Mouse (Mus musculus) liver, adult 2 months (tissue): ENCODE results near the gene Tns4. TPM values are rescaled to one million over a fixed set of nuclear protein-coding genes. Genes with fewer than 3 reads are reported as not detected.

Experiments
- DNase-seq: peaks from one replicate; pipeline ENCODE4 v3.0.0-alpha.2; 2011; ENCODE audit warnings: low read depth, low spot score; ENCODE audit errors: extremely low read depth
- H3K27ac ChIP-seq: fragments of 200-500 bp; replicated peaks from 2 replicates; pipeline ENCODE4 v1.5.1; 2012; ENCODE audit warnings: low read depth, mild to moderate bottlenecking, control low read depth, inconsistent platforms, low read length; ENCODE audit not compliant: insufficient read depth
- H3K27me3 ChIP-seq: fragments of 200-500 bp; 2 replicates; pipeline ENCODE4 v1.6.1; 2012; ENCODE audit warnings: mild to moderate bottlenecking, moderate library complexity, low read length, inconsistent platforms; ENCODE audit not compliant: control insufficient read depth, insufficient read depth
- H3K36me3 ChIP-seq: fragments of 200-500 bp; 2 replicates; pipeline ENCODE4 v1.6.1; 2012; ENCODE audit warnings: low read length, inconsistent platforms; ENCODE audit not compliant: control insufficient read depth, insufficient read depth
- H3K4me1 ChIP-seq: fragments of 200-500 bp; 2 replicates; pipeline ENCODE4 v1.6.1; 2011; ENCODE audit warnings: low read length; ENCODE audit not compliant: control insufficient read depth, insufficient read depth
- H3K4me3 ChIP-seq: fragments of 200-500 bp; 2 replicates; pipeline ENCODE4 v1.5.1; 2011; ENCODE audit warnings: low read depth, mild to moderate bottlenecking, control low read depth, low read length, moderate library complexity; ENCODE audit not compliant: insufficient read depth
- H3K79me2 ChIP-seq: fragments of 200-500 bp; 2 replicates; pipeline ENCODE4 v1.6.1; 2012; ENCODE audit warnings: inconsistent platforms, mild to moderate bottlenecking, low read length, moderate library complexity; ENCODE audit not compliant: control insufficient read depth, insufficient read depth
- H3K9ac ChIP-seq: fragments of 200-500 bp; 2 replicates; pipeline ENCODE4 v1.6.1; 2012; ENCODE audit warnings: low read depth, mild to moderate bottlenecking, control low read depth, inconsistent platforms, low read length
- CTCF ChIP-seq: fragments of 200-500 bp; IDR thresholded peaks from 2 replicates; pipeline ENCODE4 v1.5.1; 2011; ENCODE audit warnings: low read depth, low read length, control low read depth
- POLR2A ChIP-seq: fragments of 200-500 bp; IDR thresholded peaks from 2 replicates; pipeline ENCODE4 v1.6.1; 2011; ENCODE audit warnings: low read length, control low read depth; ENCODE audit not compliant: insufficient read depth; ENCODE audit errors: extremely low read depth
- WGBS: fragments of 180-500 bp; shearing (Covaris S2); methylation state at CpG from one replicate; pipeline ENCODE4 v1.1.7; 2018; 5-methylcytosine and 5-hydroxymethylcytosine counted together
- polyA plus RNA-seq: library from polyadenylated mRNA; depleted of rRNA; stranded (reverse); fragments of >200 nt; gene quantifications from 2 replicates; pipeline ENCODE4 v1.2.3, GENCODE M21; 2012
- total RNA-seq: library from RNA; depleted of rRNA; stranded (reverse); fragments of >200 nt; gene quantifications from 2 replicates; pipeline ENCODE4 v1.2.3, GENCODE M21; 2014

Tns4 gene
- total and polyA plus RNA-seq, 2 experiments, result 0.46 to 1.2 TPM

DNA sequence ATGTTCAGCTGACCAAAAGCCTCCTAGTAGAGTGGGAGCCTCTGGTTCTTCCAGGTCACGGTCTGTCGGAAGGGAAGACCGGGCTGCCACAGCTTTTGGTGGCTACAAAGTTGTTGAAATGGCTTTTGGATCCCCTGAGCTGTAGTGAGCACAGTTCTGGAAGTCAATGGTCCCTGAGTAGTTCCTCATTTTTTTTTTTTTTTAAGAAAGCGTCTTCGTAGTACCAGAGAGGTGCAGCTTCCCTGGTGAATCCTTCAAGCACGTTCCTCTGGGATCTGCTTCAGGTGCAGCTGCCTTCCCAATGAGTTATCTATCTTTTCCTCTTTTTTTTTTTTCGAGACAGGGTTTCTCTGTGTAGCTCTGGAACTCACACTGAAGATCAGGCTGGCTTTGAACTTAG, 4.6 kb upstream of the Tns4 start:
- H3K4me3 ChIP-seq, result no peak overlapping the region
- no peak for TF ChIP-seq POLR2A
- no peak for TF ChIP-seq CTCF
- H3K4me1 ChIP-seq, result no peaks in the 10 kb centered on the region
- no peak overlapping the region for H3K27ac ChIP-seq
- 87% methylated on average over 7 of the region's 7 CpGs for WGBS
- no peak for DNase-seq
- no peaks in the 10 kb centered on the region for H3K79me2 ChIP-seq
- no peaks in the 10 kb centered on the region for H3K36me3 ChIP-seq
- H3K9ac ChIP-seq, result no peak overlapping the region
- H3K27me3 ChIP-seq, result no peaks in the 10 kb centered on the region

DNA sequence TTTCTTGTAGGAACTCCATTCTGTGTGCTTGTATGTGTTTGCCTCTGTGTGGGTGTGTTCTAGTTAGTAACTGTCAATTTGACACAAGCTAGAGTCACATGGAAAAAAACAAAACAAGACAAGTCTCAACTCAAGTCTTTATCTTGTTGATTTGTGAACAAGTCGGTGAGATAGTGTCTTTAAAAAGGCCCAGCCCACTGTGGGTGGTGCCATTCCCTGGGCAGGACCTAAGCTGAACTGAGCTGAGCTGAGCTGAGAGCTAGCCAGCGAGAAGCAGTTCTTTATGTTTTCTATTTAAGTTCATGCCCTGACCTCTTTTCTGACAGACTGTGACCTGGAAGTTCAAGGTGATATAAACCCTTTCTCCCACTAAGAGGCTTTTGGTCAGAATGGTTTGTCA, 2.6 kb upstream of the Tns4 start:
- no peak overlapping the region for H3K9ac ChIP-seq
- DNase-seq, result no peak
- H3K79me2 ChIP-seq, result no peaks in the 10 kb centered on the region
- H3K4me3 ChIP-seq, result no peak overlapping the region
- no peaks in the 10 kb centered on the region for H3K4me1 ChIP-seq
- no peak overlapping the region for H3K27ac ChIP-seq
- no peaks in the 10 kb centered on the region for H3K27me3 ChIP-seq
- no peaks in the 10 kb centered on the region for H3K36me3 ChIP-seq
- 59% methylated on average over 2 of the region's 2 CpGs for WGBS
- TF ChIP-seq POLR2A, result no peak
- no peak for TF ChIP-seq CTCF

DNA sequence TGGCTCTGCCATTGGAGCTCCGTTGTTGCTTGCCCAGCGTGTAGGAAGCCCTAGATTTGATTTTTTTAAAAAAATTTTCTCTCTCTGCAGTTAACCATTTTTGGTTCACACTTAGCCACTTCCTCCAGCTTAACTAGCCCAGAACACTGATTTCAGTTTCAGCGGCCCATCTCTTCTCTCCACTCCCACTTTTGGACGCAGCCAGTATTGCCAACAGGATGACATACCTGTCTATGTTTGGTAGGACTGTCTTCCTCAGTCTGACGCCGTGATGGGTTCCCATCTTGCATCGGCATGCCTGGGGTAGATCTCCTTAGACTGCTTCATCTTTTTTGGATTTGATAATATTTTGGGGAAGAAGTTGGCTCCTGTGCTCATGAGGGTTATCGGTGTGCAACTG, 1.3 kb upstream of the Tns4 start:
- Histone ChIP-seq H3K27ac (no peak overlapping the region), H3K4me3 (no peak overlapping the region), H3K9ac (no peak overlapping the region), H3K4me1 (no peaks in the 10 kb centered on the region), H3K36me3 (no peaks in the 10 kb centered on the region), H3K79me2 (no peaks in the 10 kb centered on the region), H3K27me3 (no peaks in the 10 kb centered on the region)
- no peak for DNase-seq
- no peak for TF ChIP-seq POLR2A
- no peak for TF ChIP-seq CTCF
- 89% methylated on average over 8 of the region's 8 CpGs for WGBS

DNA sequence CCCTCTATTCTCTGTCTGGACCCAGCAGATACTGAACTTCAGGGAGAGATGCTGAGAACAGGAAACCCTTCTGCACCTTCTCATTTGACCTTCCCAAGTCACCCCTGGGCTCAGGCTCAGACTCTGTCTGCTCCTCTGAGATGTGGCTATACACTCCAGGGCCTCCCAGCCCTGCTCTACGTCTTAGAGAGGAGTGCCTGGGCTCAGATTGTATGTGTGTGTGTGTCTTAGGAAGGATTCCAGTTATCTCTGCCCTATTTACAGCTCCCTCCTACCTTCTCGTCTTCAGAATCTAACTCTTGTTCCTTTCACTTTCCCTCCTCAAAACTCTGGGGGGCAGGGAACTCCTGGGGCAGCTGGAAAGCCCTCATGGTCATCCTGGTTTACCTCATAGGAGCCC, 620 bp downstream of the Tns4 start:
- 71% methylated on average over 2 of the region's 2 CpGs for WGBS
- no peak for TF ChIP-seq CTCF
- TF ChIP-seq POLR2A, result no peak
- DNase-seq, result no peak
- H3K36me3 ChIP-seq, result no peaks in the 10 kb centered on the region
- no peaks in the 10 kb centered on the region for H3K79me2 ChIP-seq
- no peaks in the 10 kb centered on the region for H3K4me1 ChIP-seq
- no peak overlapping the region for H3K9ac ChIP-seq
- H3K27me3 ChIP-seq, result no peaks in the 10 kb centered on the region
- H3K27ac ChIP-seq, result no peak overlapping the region
- no peak overlapping the region for H3K4me3 ChIP-seq

DNA sequence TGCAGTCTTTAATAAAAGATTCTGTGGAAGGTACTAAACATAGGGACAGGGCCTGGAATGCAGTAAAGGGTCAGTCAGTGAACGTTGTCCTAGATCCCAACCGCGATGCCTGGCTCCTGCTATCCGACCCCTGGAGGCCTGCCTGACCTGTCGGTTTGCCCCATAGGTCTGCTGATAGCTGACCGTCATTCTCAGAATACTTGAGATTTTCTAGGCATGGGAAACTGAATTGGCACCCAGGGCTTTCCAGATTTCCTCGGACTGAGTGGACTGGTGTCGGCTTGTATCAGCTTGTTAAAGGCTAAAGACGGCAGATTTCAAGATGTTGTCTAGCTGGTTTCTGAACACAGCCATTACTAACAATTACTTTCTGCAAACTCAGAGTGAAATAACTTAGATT, 4.7 kb downstream of the Tns4 start:
- DNase-seq, result no peak
- H3K9ac ChIP-seq, result no peak overlapping the region
- no peaks in the 10 kb centered on the region for H3K79me2 ChIP-seq
- H3K4me3 ChIP-seq, result no peak overlapping the region
- no peak overlapping the region for H3K27ac ChIP-seq
- 76% methylated on average over 9 of the region's 9 CpGs for WGBS
- H3K27me3 ChIP-seq, result no peaks in the 10 kb centered on the region
- TF ChIP-seq POLR2A (no peak), CTCF (no peak)
- H3K36me3 ChIP-seq, result no peaks in the 10 kb centered on the region
- no peaks in the 10 kb centered on the region for H3K4me1 ChIP-seq

DNA sequence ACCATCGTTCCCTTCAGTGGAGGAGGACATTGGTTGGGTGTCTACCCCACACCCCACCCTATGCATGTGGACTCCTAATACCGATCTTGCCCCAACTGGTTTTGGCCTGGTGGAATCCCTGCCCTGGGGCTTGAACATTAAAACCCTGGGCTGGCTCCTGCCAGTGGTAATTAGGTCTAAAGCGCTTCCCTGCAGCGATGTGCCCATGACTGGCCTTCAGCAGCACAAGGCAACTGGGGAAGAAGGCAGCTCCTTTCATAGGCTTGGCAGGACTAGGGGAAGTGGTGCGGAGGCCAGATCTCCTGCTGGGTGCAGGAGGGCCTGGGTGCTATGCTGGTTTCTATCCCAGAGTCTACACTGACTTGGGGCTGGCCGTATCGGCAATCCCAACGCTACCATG, 5.6 kb downstream of the Tns4 start:
- WGBS, result 96% methylated on average over 8 of the region's 8 CpGs
- DNase-seq, result no peak
- H3K9ac ChIP-seq, result no peak overlapping the region
- TF ChIP-seq CTCF, result no peak
- no peak for TF ChIP-seq POLR2A
- H3K36me3 ChIP-seq, result no peaks in the 10 kb centered on the region
- no peaks in the 10 kb centered on the region for H3K27me3 ChIP-seq
- no peak overlapping the region for H3K4me3 ChIP-seq
- H3K4me1 ChIP-seq, result no peaks in the 10 kb centered on the region
- H3K79me2 ChIP-seq, result no peaks in the 10 kb centered on the region
- no peak overlapping the region for H3K27ac ChIP-seq
